Mouse (Mus musculus) olfactory bulb, adult 2 months (tissue): ENCODE results near the gene AI854703. TPM values are rescaled to one million over a fixed set of nuclear protein-coding genes. Genes with fewer than 3 reads are reported as not detected.
"Not testable (repeated sequence)": the region's sequence is repeated elsewhere in the genome, so short reads cannot be mapped to it uniquely, and the experiment has no call there.

ENCODE experiments used
- H3K27ac ChIP-seq: fragments of 200-500 bp; 2 replicates; pipeline ENCODE4 v1.5.1; 2012; ENCODE audit warnings: low read depth, low read length; ENCODE audit not compliant: insufficient read depth
- H3K4me1 ChIP-seq: fragments of 200-500 bp; 2 replicates; pipeline ENCODE4 v1.6.1; 2012; ENCODE audit warnings: low read length; ENCODE audit not compliant: control insufficient read depth, insufficient read depth
- H3K4me3 ChIP-seq: fragments of 200-500 bp; 2 replicates; pipeline ENCODE4 v1.5.1; 2012; ENCODE audit warnings: mild to moderate bottlenecking, low read depth, low read length, moderate library complexity; ENCODE audit not compliant: insufficient read depth
- CTCF ChIP-seq: fragments of 200-500 bp; IDR thresholded peaks from 2 replicates; pipeline ENCODE4 v1.5.1; 2012; ENCODE audit warnings: low read depth, mild to moderate bottlenecking, low read length, moderate library complexity; ENCODE audit not compliant: insufficient read depth
- POLR2A ChIP-seq: fragments of 200-500 bp; IDR thresholded peaks from 2 replicates; pipeline ENCODE4 v1.6.1; 2012; ENCODE audit warnings: mild to moderate bottlenecking, low read depth, low read length, moderate library complexity; ENCODE audit not compliant: insufficient read depth
- WGBS: fragments of 180-500 bp; shearing (Covaris S2); methylation state at CpG from one replicate; pipeline ENCODE4 v1.1.7; 2018; 5-methylcytosine and 5-hydroxymethylcytosine counted together
- polyA plus RNA-seq: library from polyadenylated mRNA; stranded (reverse); fragments of >200 nt; gene quantifications from 2 replicates; pipeline ENCODE4 v1.2.4, GENCODE M21; 2012; ENCODE audit warnings: low replicate concordance; ENCODE audit not compliant: missing spikeins, insufficient read depth, insufficient read length

AI854703 gene
- polyA plus RNA-seq, 1 experiment: not detected

GRCm38 (mm10) chr6:48602080-48602741 is 24.4 kb upstream of the AI854703 start:
- peaks cover 15% of the 10 kb centered on the region for H3K4me1 ChIP-seq
- under 1% methylated on average over 28 of the region's 28 CpGs for WGBS
- peak overlapping the region; percentile 82 for H3K27ac ChIP-seq
- peak overlapping the region; percentile 88 for H3K4me3 ChIP-seq
- TF ChIP-seq CTCF: no peak
- TF ChIP-seq POLR2A: no peak

DNA sequence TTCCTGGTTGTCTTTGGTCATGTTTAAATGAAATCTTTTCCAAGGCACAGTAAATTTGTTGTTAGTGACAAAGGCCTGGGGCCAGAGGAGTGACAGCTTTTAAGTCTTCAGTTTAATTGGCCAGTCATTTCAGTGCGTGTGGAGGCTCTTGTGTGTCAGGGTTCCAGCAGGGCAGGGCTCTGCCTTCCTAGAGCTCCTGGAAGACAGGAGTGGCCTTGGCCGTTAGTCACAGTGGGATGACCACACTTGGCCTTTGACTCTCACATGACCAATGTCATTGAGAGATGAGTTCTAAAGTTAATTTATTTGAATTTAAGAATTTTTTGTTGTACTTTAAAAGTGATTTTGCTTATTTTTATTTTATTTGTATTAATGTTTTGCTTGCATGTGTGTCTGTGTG is 18.4 kb upstream of the AI854703 start:
- 70% methylated on average over 2 of the region's 2 CpGs for WGBS
- no peaks in the 10 kb centered on the region for H3K4me1 ChIP-seq
- TF ChIP-seq POLR2A (no peak), CTCF (no peak)
- no peak overlapping the region for H3K27ac ChIP-seq
- H3K4me3 ChIP-seq: no peak overlapping the region

DNA sequence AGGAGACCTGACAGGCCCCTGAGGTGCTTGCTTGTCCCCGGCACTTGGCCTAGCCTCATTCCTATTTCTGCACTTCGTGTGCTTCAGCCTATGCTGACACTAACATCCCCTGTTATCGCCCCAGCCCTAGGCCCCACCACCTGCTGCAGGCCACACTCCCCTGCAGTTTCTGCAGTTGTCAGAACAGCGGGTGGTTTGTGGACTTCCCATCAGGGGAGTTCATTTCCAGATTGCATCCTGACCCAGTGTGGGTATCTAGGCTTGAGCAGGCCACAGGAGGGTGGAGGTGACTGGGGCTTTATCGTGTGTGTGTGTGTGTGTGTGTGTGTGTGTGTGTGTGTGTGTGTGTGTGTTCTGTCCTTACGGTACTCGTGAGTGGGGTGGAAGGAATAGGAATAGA is 17.1 kb upstream of the AI854703 start:
- Histone ChIP-seq H3K4me1 (no peaks in the 10 kb centered on the region), H3K27ac (no peak overlapping the region), H3K4me3 (no peak overlapping the region)
- WGBS: 71% methylated on average over 7 of the region's 7 CpGs
- no peak for TF ChIP-seq CTCF
- no peak for TF ChIP-seq POLR2A

- no peak overlapping the region for H3K4me3 ChIP-seq
- 43% methylated on average over 3 of the region's 3 CpGs for WGBS
- TF ChIP-seq POLR2A (no peak), CTCF (no peak)
- H3K4me1 ChIP-seq: no peaks in the 10 kb centered on the region
- H3K27ac ChIP-seq: no peak overlapping the region
These were observed 15.9 kb upstream of the AI854703 start for GRCm38 (mm10) chr6:48610657-48611056.

GRCm38 (mm10) chr6:48613464-48613863 is 13.1 kb upstream of the AI854703 start:
- Histone ChIP-seq H3K27ac (no peak overlapping the region), H3K4me1 (no peaks in the 10 kb centered on the region), H3K4me3 (no peak overlapping the region)
- TF ChIP-seq CTCF: no peak
- no peak for TF ChIP-seq POLR2A
- 92% methylated on average over 4 of the region's 4 CpGs for WGBS

- Histone ChIP-seq H3K27ac (no peak overlapping the region), H3K4me1 (no peaks in the 10 kb centered on the region), H3K4me3 (no peak overlapping the region)
- 95% methylated on average over 5 of the region's 5 CpGs for WGBS
- no peak for TF ChIP-seq CTCF
- TF ChIP-seq POLR2A: no peak
These were observed 11.8 kb upstream of the AI854703 start for GRCm38 (mm10) chr6:48614756-48615155.

DNA sequence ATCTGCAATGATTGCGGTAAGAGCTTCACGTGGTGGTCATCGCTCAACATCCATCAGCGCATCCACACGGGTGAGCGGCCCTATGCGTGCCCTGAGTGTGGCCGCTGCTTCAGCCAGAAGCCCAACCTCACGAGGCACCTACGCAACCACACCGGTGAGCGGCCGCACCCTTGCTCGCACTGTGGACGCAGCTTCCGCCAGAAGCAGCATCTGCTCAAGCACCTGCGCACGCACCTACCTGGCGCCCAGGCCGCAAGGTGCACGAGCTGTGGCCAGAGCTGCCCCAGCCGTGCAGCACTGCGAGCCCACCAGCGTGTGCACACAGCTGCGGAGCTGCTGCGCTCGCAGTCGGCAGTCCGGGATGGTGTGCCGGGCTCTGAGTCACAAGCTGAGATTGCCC is 6.5 kb upstream of the AI854703 start:
- no peak overlapping the region for H3K27ac ChIP-seq
- no peak for TF ChIP-seq CTCF
- no peak for TF ChIP-seq POLR2A
- no peak overlapping the region for H3K4me3 ChIP-seq
- 94% methylated on average over 30 of the region's 30 CpGs for WGBS
- no peaks in the 10 kb centered on the region for H3K4me1 ChIP-seq

GRCm38 (mm10) chr6:48622186-48622843 is 4.2 kb upstream of the AI854703 start:
- not testable (repeated sequence) for H3K27ac ChIP-seq, H3K4me1 ChIP-seq, H3K4me3 ChIP-seq
- WGBS: 86% methylated on average over 8 of the region's 8 CpGs

DNA sequence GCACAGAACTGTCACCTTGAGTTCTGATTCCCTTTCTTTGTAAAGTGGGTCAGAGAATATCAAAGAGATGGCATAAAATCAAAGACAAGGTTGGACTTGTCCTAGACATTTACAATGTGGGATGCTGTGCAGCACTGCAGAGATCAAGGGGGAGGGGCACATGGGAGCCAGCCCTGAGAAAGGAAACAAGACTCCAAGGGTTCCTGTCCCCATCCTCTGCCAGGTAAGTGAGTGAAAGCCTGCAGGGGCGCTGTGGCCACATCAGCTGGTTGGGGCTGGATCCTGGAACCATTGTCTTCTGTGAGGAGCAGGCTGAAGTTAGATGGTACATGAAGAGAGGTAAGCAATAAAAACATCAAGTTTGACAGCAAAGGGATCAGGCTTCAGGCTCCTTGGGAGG is 3.1 kb upstream of the AI854703 start:
- Histone ChIP-seq H3K4me1 (peaks cover 8% of the 10 kb centered on the region; the same call in 1 of the 2 replicates), H3K27ac (no peak overlapping the region), H3K4me3 (no peak overlapping the region)
- 33% methylated on average over 1 of the region's 1 CpGs for WGBS
- no peak for TF ChIP-seq POLR2A
